In genomic region chr11:69072234-69072633, GRCm38 (mm10) we compare ENCODE assay signal across 8 mouse cellular contexts. TPM values are rescaled to one million over a fixed set of nuclear protein-coding genes. Genes with fewer than 3 reads are reported as not detected.
DNase-seq lines count a peak whose midpoint lies in the region; ATAC-seq and TF ChIP-seq lines count a peak whose summit lies in the region.

No protein-coding gene starts in this region.

- WGBS in forebrain, embryonic 15.5 days: 86% methylated on average over 11 of the region's 11 CpGs
- 85% methylated on average over 11 of the region's 11 CpGs for WGBS in liver, embryonic 14.5 days (ENCODE audit: insufficient replicate concordance)

- dilution Hi-C loops in CH12.LX (cut with MboI; ENCODE audit: extremely low pct_ligation_motif_present, extremely low pct_unique_long_range_greater_than_20kb, low sequenced_read_pairs): no loop called here

- H3K9me3 ChIP-seq in CH12.LX (replicated peaks; ENCODE audit: low read length): no peaks in the 10 kb centered on the region
- no peaks in the 10 kb centered on the region for H3K9me3 ChIP-seq in forebrain, embryonic 15.5 days
- no peaks in the 10 kb centered on the region for H3K9me3 ChIP-seq in liver, embryonic 14.5 days (ENCODE audit: control insufficient read depth, low read length)

- peak overlapping the region; percentile 88 for H3K9ac ChIP-seq in CH12.LX (ENCODE audit: insufficient read depth, low read depth)
- H3K9ac ChIP-seq in forebrain, embryonic 15.5 days (replicated peaks): peak overlapping the region; percentile 62
- H3K9ac ChIP-seq in liver, embryonic 14.5 days (replicated peaks): peak overlapping the region; percentile 82

- no peak for TF ChIP-seq EP300 in CH12.LX (IDR thresholded peaks at IDR 0.05; ENCODE audit: low read length)
- TF ChIP-seq EP300 in liver, embryonic 14.5 days (IDR thresholded peaks at IDR 0.05; ENCODE audit: low read depth): no peak

- peaks cover 4% of the 10 kb centered on the region for H3K27me3 ChIP-seq in CH12.LX (replicated peaks)
- H3K27me3 ChIP-seq in forebrain, embryonic 15.5 days: no peaks in the 10 kb centered on the region
- H3K27me3 ChIP-seq in liver, embryonic 14.5 days (ENCODE audit: control insufficient read depth, insufficient read depth, low read length): no peaks in the 10 kb centered on the region

- no peak for TF ChIP-seq CTCF in CH12.LX (conservative IDR thresholded peaks at IDR 0.05 in 1 of 2, IDR thresholded peaks at IDR 0.05 in 1 of 2; ENCODE audit: low read depth in 2 of 2, low read length in 2 of 2)
- TF ChIP-seq CTCF in liver, embryonic 14.5 days (IDR thresholded peaks at IDR 0.05; ENCODE audit: low read depth): no peak

- H3K36me3 ChIP-seq in CH12.LX (replicated peaks in 1 of 2; ENCODE audit: control insufficient read depth in 1 of 2, insufficient read depth in 1 of 2, low read length in 1 of 2): no peaks in the 10 kb centered on the region
- no peaks in the 10 kb centered on the region for H3K36me3 ChIP-seq in forebrain, embryonic 15.5 days
- H3K36me3 ChIP-seq in liver, embryonic 14.5 days (replicated peaks; ENCODE audit: control insufficient read depth, insufficient read depth, low read depth): no peaks in the 10 kb centered on the region

- in situ Hi-C loops in CH12.LX (cut with MboI; ENCODE audit: low pct_ligation_motif_present, low pct_unique_long_range_greater_than_20kb, low sequenced_read_pairs): no loop called here

- H3K4me2 ChIP-seq in CH12.LX (ENCODE audit: insufficient read depth, low read depth, poor library complexity, severe bottlenecking): peak overlapping the region; percentile 85
- peak overlapping the region; percentile 59 for H3K4me2 ChIP-seq in forebrain, embryonic 15.5 days (replicated peaks)
- H3K4me2 ChIP-seq in liver, embryonic 14.5 days (ENCODE audit: low read depth): peak overlapping the region; percentile 90

- H3K27ac ChIP-seq in CH12.LX (ENCODE audit: insufficient read depth, low read depth): no peak overlapping the region
- H3K27ac ChIP-seq in forebrain, embryonic 15.5 days (replicated peaks): peak overlapping the region; percentile 97
- peak overlapping the region; percentile 92; the same call in 1 of the 2 replicates for H3K27ac ChIP-seq in liver, embryonic 14.5 days

- peak; percentile 92 for DNase-seq in heart, adult 11 months
- DNase-seq in heart, postnatal 14 days: no peak
- DNase-seq in CH12.LX (ENCODE audit: extremely low read depth): no peak
- no peak for DNase-seq in liver, embryonic 14.5 days (ENCODE audit: low read depth in 3 of 3, low spot score in 3 of 3)
- no peak for DNase-seq in ovary, postnatal 36 days (ENCODE audit: low spot score)
- no peak for DNase-seq in urinary bladder, adult 2 months (ENCODE audit: low spot score)
- no peak for DNase-seq in kidney, postnatal 4 days

- TF ChIP-seq POLR2A in CH12.LX (IDR thresholded peaks at IDR 0.05; ENCODE audit: low read depth, low read length): no peak

- no peak for ATAC-seq in forebrain, embryonic 15.5 days (replicated peaks)
- ATAC-seq in liver, embryonic 14.5 days (ENCODE audit: insufficient read depth): no peak

- intact Hi-C loops in heart, postnatal 14 days (cut with DNase I): no loop called here

- TF ChIP-seq RAD21 in CH12.LX (IDR thresholded peaks at IDR 0.05; ENCODE audit: low read depth, low read length): no peak

- peaks cover 13 to 46% of the 10 kb centered on the region in 2 experiments for H3K4me1 ChIP-seq in CH12.LX (ENCODE audit: control insufficient read depth in 1 of 2, insufficient read depth in 2 of 2)
- H3K4me1 ChIP-seq in forebrain, embryonic 15.5 days: peaks cover 34% of the 10 kb centered on the region
- H3K4me1 ChIP-seq in liver, embryonic 14.5 days (replicated peaks; ENCODE audit: control insufficient read depth in 2 of 2, insufficient read depth in 2 of 2, low read length in 1 of 2): peaks cover 19 to 36% of the 10 kb centered on the region in 2 experiments

- no peaks in the 10 kb centered on the region for H3K79me2 ChIP-seq in CH12.LX (replicated peaks; ENCODE audit: control insufficient read depth, extremely low read depth, insufficient read depth, poor library complexity, severe bottlenecking)

- peak overlapping the region in 1 of 3 experiments; percentile 46 for H3K4me3 ChIP-seq in CH12.LX (replicated peaks in 1 of 3; ENCODE audit: low read depth in 2 of 3, low read length in 2 of 3, poor library complexity in 1 of 3)
- peak overlapping the region; percentile 61 for H3K4me3 ChIP-seq in forebrain, embryonic 15.5 days
- no peak overlapping the region for H3K4me3 ChIP-seq in liver, embryonic 14.5 days (ENCODE audit: insufficient read depth in 1 of 2, low read depth in 2 of 2, low read length in 2 of 2)

TF ChIP-seq in CH12.LX, 34 proteins besides CTCF, POLR2A, EP300 and RAD21 (continues in another document):
- no peak for TF ChIP-seq NELFE (IDR thresholded peaks at IDR 0.05; ENCODE audit: low read depth, low read length)
- no peak for TF ChIP-seq ETS1 (conservative IDR thresholded peaks at IDR 0.05; ENCODE audit: low read depth, low read length)
- no peak for TF ChIP-seq MEF2A (IDR thresholded peaks at IDR 0.05; ENCODE audit: borderline replicate concordance, low read depth, low read length)
- no peak for TF ChIP-seq POLR2AphosphoS2 (IDR thresholded peaks at IDR 0.05; ENCODE audit: low read depth, low read length)
- no peak for TF ChIP-seq CHD2 (IDR thresholded peaks at IDR 0.05; ENCODE audit: low read length)
- no peak for TF ChIP-seq ZNF384 (IDR thresholded peaks at IDR 0.05; ENCODE audit: low read depth, low read length)
- TF ChIP-seq RCOR1 (conservative IDR thresholded peaks at IDR 0.05; ENCODE audit: low read depth, low read length): no peak
- no peak for TF ChIP-seq USF2 (conservative IDR thresholded peaks at IDR 0.05; ENCODE audit: low read depth, low read length)
- TF ChIP-seq MAZ (IDR thresholded peaks at IDR 0.05; ENCODE audit: low read depth, low read length): no peak
- no peak for TF ChIP-seq TBP (conservative IDR thresholded peaks at IDR 0.05; ENCODE audit: low read depth, low read length)
- TF ChIP-seq TCF12 (IDR thresholded peaks at IDR 0.05; ENCODE audit: low read depth, low read length): no peak
- no peak for TF ChIP-seq GABPA (IDR thresholded peaks at IDR 0.05; ENCODE audit: insufficient replicate concordance, low read depth, low read length)
- TF ChIP-seq BHLHE40 (IDR thresholded peaks at IDR 0.05; ENCODE audit: low read depth, low read length): no peak
- TF ChIP-seq NRF1 (IDR thresholded peaks at IDR 0.05; ENCODE audit: low read depth, low read length): no peak
- no peak for TF ChIP-seq E2F4 (IDR thresholded peaks at IDR 0.05; ENCODE audit: insufficient replicate concordance, low read depth, low read length)
- TF ChIP-seq MAFK (IDR thresholded peaks at IDR 0.05; ENCODE audit: insufficient replicate concordance, low read length): no peak
- no peak for TF ChIP-seq SIN3A (IDR thresholded peaks at IDR 0.05; ENCODE audit: low read length)

RNA-seq across cellular contexts. Expression of gene Tmem107, which starts 1.6 kb away (rescaled TPM):
- 1 to 10 TPM; 5.2 to 5.4 TPM for total RNA-seq in heart, postnatal 14 days (2021)
- total RNA-seq in CH12.LX (2012; rRNA removed) (24.4 and 30.1 TPM in 2 replicates), CH12.LX (2014; rRNA removed) (20.3 and 31.3 TPM in 2 replicates)
- polyA plus RNA-seq in CH12.LX (2012; ENCODE audit: insufficient read length, low read depth): 13.4 and 22.6 TPM in 2 replicates
- 47.6 and 50.5 TPM in 2 replicates for polyA plus RNA-seq in forebrain, embryonic 15.5 days (2015; fragmentation: Nextera tagmentation; extraction: Ambion mirVana)
- polyA plus RNA-seq in liver, embryonic 14.5 days (2012; rRNA removed): 12.0 and 18.0 TPM in 2 replicates
- polyA plus RNA-seq in liver, embryonic 14.5 days (2014; fragmentation: Nextera tagmentation; extraction: Ambion mirVana): 21.9 and 29.3 TPM in 2 replicates
- polyA plus RNA-seq in urinary bladder, adult 2 months (2012; rRNA removed): 17.9 and 25.8 TPM in 2 replicates

RNA-seq across cellular contexts. Expression of gene Borcs6, which starts 12.7 kb away (rescaled TPM):
- total RNA-seq in heart, postnatal 14 days (2021): 10 to 100 TPM; 15.9 to 16.2 TPM
- total RNA-seq in CH12.LX (2012; rRNA removed): 9.7 and 11.1 TPM in 2 replicates
- total RNA-seq in CH12.LX (2014; rRNA removed): 5.1 and 7.3 TPM in 2 replicates
- 5.4 and 6.2 TPM in 2 replicates for polyA plus RNA-seq in CH12.LX (2012; ENCODE audit: insufficient read length, low read depth)
- polyA plus RNA-seq in forebrain, embryonic 15.5 days (2015; fragmentation: Nextera tagmentation; extraction: Ambion mirVana): 12.8 and 15.4 TPM in 2 replicates
- polyA plus RNA-seq in liver, embryonic 14.5 days (2012; rRNA removed): 3.0 and 3.4 TPM in 2 replicates
- polyA plus RNA-seq in liver, embryonic 14.5 days (2014; fragmentation: Nextera tagmentation; extraction: Ambion mirVana): 2.2 and 3.0 TPM in 2 replicates
- 18.0 and 19.4 TPM in 2 replicates for polyA plus RNA-seq in urinary bladder, adult 2 months (2012; rRNA removed)

RNA-seq across cellular contexts. Expression of gene Vamp2, which starts 16.1 kb away (rescaled TPM):
- total RNA-seq in heart, postnatal 14 days (2021): 10 to 100 TPM; 68.8 to 72.6 TPM
- 8.0 and 8.2 TPM in 2 replicates for total RNA-seq in CH12.LX (2012; rRNA removed)
- total RNA-seq in CH12.LX (2014; rRNA removed): 1.3 and 1.4 TPM in 2 replicates
- 26.0 and 26.7 TPM in 2 replicates for polyA plus RNA-seq in CH12.LX (2012; ENCODE audit: insufficient read length, low read depth)
- polyA plus RNA-seq in forebrain, embryonic 15.5 days (2015; fragmentation: Nextera tagmentation; extraction: Ambion mirVana): 179 and 188 TPM in 2 replicates
- polyA plus RNA-seq in liver, embryonic 14.5 days (2012; rRNA removed): 23.0 and 23.1 TPM in 2 replicates
- 11.4 and 12.6 TPM in 2 replicates for polyA plus RNA-seq in liver, embryonic 14.5 days (2014; fragmentation: Nextera tagmentation; extraction: Ambion mirVana)
- polyA plus RNA-seq in urinary bladder, adult 2 months (2012; rRNA removed): 163 and 180 TPM in 2 replicates

RNA-seq across cellular contexts. Expression of gene Per1, which starts 22.8 kb away (rescaled TPM):
- 100 to 1,000 TPM; 100 to 103 TPM for total RNA-seq in heart, postnatal 14 days (2021)
- 11.5 and 11.8 TPM in 2 replicates for total RNA-seq in CH12.LX (2012; rRNA removed)
- 2.8 and 3.2 TPM in 2 replicates for total RNA-seq in CH12.LX (2014; rRNA removed)
- 37.9 and 38.3 TPM in 2 replicates for polyA plus RNA-seq in CH12.LX (2012; ENCODE audit: insufficient read length, low read depth)
- 7.6 and 8.2 TPM in 2 replicates for polyA plus RNA-seq in forebrain, embryonic 15.5 days (2015; fragmentation: Nextera tagmentation; extraction: Ambion mirVana)
- 1.8 and 1.9 TPM in 2 replicates for polyA plus RNA-seq in liver, embryonic 14.5 days (2012; rRNA removed)
- polyA plus RNA-seq in liver, embryonic 14.5 days (2014; fragmentation: Nextera tagmentation; extraction: Ambion mirVana): 3.0 and 4.2 TPM in 2 replicates
- polyA plus RNA-seq in urinary bladder, adult 2 months (2012; rRNA removed): 26.8 and 28.5 TPM in 2 replicates

RNA-seq across cellular contexts. Expression of gene Aurkb, which starts 26.8 kb away (rescaled TPM):
- total RNA-seq in heart, postnatal 14 days (2021): 1 to 10 TPM; 3.6 to 8.1 TPM
- 170 and 177 TPM in 2 replicates for total RNA-seq in CH12.LX (2012; rRNA removed)
- total RNA-seq in CH12.LX (2014; rRNA removed): 181 and 190 TPM in 2 replicates
- 178 and 200 TPM in 2 replicates for polyA plus RNA-seq in CH12.LX (2012; ENCODE audit: insufficient read length, low read depth)
- 68.3 and 81.8 TPM in 2 replicates for polyA plus RNA-seq in forebrain, embryonic 15.5 days (2015; fragmentation: Nextera tagmentation; extraction: Ambion mirVana)
- polyA plus RNA-seq in liver, embryonic 14.5 days (2012; rRNA removed): 65.6 and 78.6 TPM in 2 replicates
- polyA plus RNA-seq in liver, embryonic 14.5 days (2014; fragmentation: Nextera tagmentation; extraction: Ambion mirVana): 90.8 and 94.3 TPM in 2 replicates
- polyA plus RNA-seq in urinary bladder, adult 2 months (2012; rRNA removed): 3.6 and 4.1 TPM in 2 replicates
